Mouse (Mus musculus) bone marrow, adult 2 months (tissue): ENCODE data around the gene Gcnt4.

Source experiments
- CTCF ChIP-seq: fragments of 200-500 bp; IDR thresholded peaks from 2 replicates; pipeline ENCODE4 v1.5.1; 2011; ENCODE audit warnings: low read length, control low read depth; ENCODE audit not compliant: control insufficient read depth, insufficient read depth
- POLR2A ChIP-seq: fragments of 200-500 bp; IDR thresholded peaks from 2 replicates; pipeline ENCODE4 v1.6.1; 2011; ENCODE audit warnings: low read depth, mild to moderate bottlenecking, control low read depth, low read length, borderline replicate concordance; ENCODE audit not compliant: control insufficient read depth

DNA sequence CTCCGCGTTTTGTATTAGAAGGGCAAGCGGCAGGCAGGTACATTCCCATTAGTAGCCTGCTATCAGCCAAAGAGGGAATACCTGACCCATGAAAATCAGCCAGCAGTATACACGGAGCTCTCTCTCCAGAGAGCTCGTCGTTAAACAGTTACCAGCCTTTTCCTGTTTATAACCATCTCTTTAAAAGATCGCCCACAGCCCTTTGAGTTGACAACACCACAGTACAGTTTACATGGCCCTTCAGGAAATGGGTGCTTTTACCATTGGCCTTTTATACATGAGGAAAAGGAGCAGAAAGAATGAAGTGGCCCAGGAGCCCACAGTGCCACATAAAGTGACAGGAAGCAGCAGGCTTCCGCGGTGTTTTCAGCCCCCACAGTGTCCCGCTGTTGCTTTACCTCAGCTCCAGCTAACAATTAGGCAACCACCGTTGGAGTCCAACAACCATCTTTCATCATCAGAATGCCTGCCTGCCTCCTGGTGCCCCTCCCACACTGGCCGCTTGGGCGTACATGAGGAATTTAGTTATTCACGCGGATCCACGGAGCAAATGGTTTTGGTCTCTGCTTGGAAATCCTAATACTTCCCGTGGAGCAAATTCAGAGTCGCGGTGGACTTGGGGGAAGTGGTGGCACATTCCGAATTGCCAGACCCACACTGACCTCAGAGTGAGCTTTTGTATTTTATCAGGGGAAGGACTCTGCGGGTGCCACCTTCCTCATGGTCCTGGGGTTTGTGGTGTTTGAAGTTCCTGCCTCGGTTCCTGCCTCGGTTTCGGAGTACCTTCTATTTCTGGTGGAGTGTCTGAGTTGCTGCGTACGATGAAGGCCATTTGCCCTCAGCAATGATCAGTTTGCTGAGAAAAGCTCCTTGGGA is 59.0 kb downstream of the Gcnt4 start:
- TF ChIP-seq CTCF: no peak
- no peak for TF ChIP-seq POLR2A
